Comparison of ENCODE assay signal across 11 mouse cellular contexts in the genomic region with DNA sequence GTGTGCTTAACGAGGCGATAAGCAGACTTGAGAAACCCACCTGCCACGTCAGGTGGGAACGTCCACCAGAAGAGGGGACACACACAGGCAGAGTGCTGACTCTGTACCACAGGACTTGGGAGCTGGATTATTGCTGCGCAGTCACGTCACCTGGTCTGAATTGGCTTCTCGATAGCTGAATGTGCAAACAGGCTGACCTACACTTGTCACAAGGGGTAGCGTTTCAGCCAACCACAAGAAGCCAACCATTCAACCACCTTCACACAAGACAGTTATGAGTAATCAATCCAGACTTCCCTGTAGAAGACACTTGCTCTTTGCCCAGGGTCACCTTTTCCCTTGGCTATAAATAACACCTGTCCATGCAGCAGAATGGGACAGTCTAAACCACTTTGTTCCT. TPM values are rescaled to one million over a fixed set of nuclear protein-coding genes. Genes with fewer than 3 reads are reported as not detected.
A peak's percentile ranks its signal among the peaks of the same experiment; 100 is the strongest.
DNase-seq lines count a peak whose midpoint lies in the region; ATAC-seq and TF ChIP-seq lines count a peak whose summit lies in the region.
"Had no signal": no experiment of that assay in that cellular context is flagged by ENCODE, and none has a peak within 500 bp of the region (broad histone marks: within the 10 kb centered on the region; RNA-seq: fewer than 3 reads in every experiment).

No protein-coding gene starts in this region.

- 68% methylated on average over 8 of the region's 8 CpGs for WGBS in limb, embryonic 14.5 days
- WGBS in limb, embryonic 10.5 days = 84% methylated on average over 8 of the region's 8 CpGs
- 65% methylated on average over 8 of the region's 8 CpGs for WGBS in heart, embryonic 12.5 days
- 70% methylated on average over 8 of the region's 8 CpGs for WGBS in intestine, postnatal 0 days
- WGBS in stomach, embryonic 16.5 days = 78% methylated on average over 8 of the region's 8 CpGs

- no peaks in the 10 kb centered on the region for H3K36me3 ChIP-seq in limb, embryonic 14.5 days (ENCODE audit: control insufficient read depth, insufficient read depth, low read length)
- H3K36me3 ChIP-seq in limb, embryonic 10.5 days = no peaks in the 10 kb centered on the region
- peaks cover 29% of the 10 kb centered on the region for H3K36me3 ChIP-seq in heart, embryonic 12.5 days
- no peaks in the 10 kb centered on the region for H3K36me3 ChIP-seq in intestine, postnatal 0 days (ENCODE audit: control insufficient read depth, insufficient read depth)
- H3K36me3 ChIP-seq in stomach, embryonic 16.5 days (ENCODE audit: control insufficient read depth, insufficient read depth, low read length) = no peaks in the 10 kb centered on the region
- H3K36me3 ChIP-seq: lung, embryonic 15.5 days had no signal

- no peak overlapping the region for H3K9ac ChIP-seq in limb, embryonic 14.5 days (ENCODE audit: low read depth, low read length, severe bottlenecking)
- H3K9ac ChIP-seq in heart, embryonic 12.5 days = no peak overlapping the region
- H3K9ac ChIP-seq in intestine, postnatal 0 days (ENCODE audit: low read depth, low read length) = no peak overlapping the region
- H3K9ac ChIP-seq in stomach, embryonic 16.5 days (ENCODE audit: low read length) = no peak overlapping the region
- H3K9ac ChIP-seq: lung, embryonic 15.5 days had no signal

- no peaks in the 10 kb centered on the region for H3K9me3 ChIP-seq in limb, embryonic 14.5 days (ENCODE audit: control insufficient read depth, low read length)
- H3K9me3 ChIP-seq in limb, embryonic 10.5 days (replicated peaks) = no peaks in the 10 kb centered on the region
- H3K9me3 ChIP-seq in heart, embryonic 12.5 days (replicated peaks) = no peaks in the 10 kb centered on the region
- no peaks in the 10 kb centered on the region for H3K9me3 ChIP-seq in intestine, postnatal 0 days (ENCODE audit: control insufficient read depth)
- H3K9me3 ChIP-seq in stomach, embryonic 16.5 days (replicated peaks; ENCODE audit: control insufficient read depth, low read length) = no peaks in the 10 kb centered on the region
- H3K9me3 ChIP-seq: lung, embryonic 15.5 days had no signal

- H3K27ac ChIP-seq in limb, embryonic 14.5 days (replicated peaks; ENCODE audit: low read depth, low read length) = no peak overlapping the region
- H3K27ac ChIP-seq in limb, embryonic 10.5 days = no peak overlapping the region
- H3K27ac ChIP-seq in heart, embryonic 12.5 days (ENCODE audit: poor library complexity, severe bottlenecking) = peak overlapping the region; percentile 85
- H3K27ac ChIP-seq in intestine, postnatal 0 days (ENCODE audit: low read depth, low read length) = no peak overlapping the region
- H3K27ac ChIP-seq in stomach, embryonic 16.5 days (ENCODE audit: low read length) = no peak overlapping the region
- H3K27ac ChIP-seq: lung, embryonic 15.5 days had no signal

- 0 out of 2 replicates have a peak, but pooled peaks have one; percentile 15 for ATAC-seq in limb, embryonic 14.5 days (ENCODE audit: low FRiP score, low read depth)
- ATAC-seq in heart, embryonic 12.5 days (ENCODE audit: insufficient number of reproducible peaks, low FRiP score) = 0 out of 2 replicates have a peak, but pooled peaks have one; percentile 42
- peak; percentile 97 for ATAC-seq in intestine, postnatal 0 days
- peak; percentile 47; the same call in 1 of the 2 replicates for ATAC-seq in stomach, embryonic 16.5 days (ENCODE audit: insufficient read depth, low FRiP score)

- H3K4me2 ChIP-seq in limb, embryonic 14.5 days (replicated peaks; ENCODE audit: low read depth, low read length, severe bottlenecking) = no peak overlapping the region
- H3K4me2 ChIP-seq in heart, embryonic 12.5 days = no peak overlapping the region
- no peak overlapping the region for H3K4me2 ChIP-seq in intestine, postnatal 0 days (replicated peaks; ENCODE audit: low read depth)
- no peak overlapping the region for H3K4me2 ChIP-seq in stomach, embryonic 16.5 days (ENCODE audit: low read depth, low read length)
- H3K4me2 ChIP-seq: lung, embryonic 15.5 days had no signal

- TF ChIP-seq POLR2A in limb, embryonic 14.5 days (IDR thresholded peaks at IDR 0.05; ENCODE audit: borderline replicate concordance, extremely low read depth, insufficient read depth, insufficient read length) = no peak

- DNase-seq in limb, embryonic 14.5 days (ENCODE audit: low spot score) = no peak
- no peak for DNase-seq in limb, embryonic 10.5 days (ENCODE audit: low spot score)
- DNase-seq in frontal cortex, postnatal 10 days (ENCODE audit: low spot score in 2 of 2) = no peak
- DNase-seq in adrenal gland, adult 8-10 months = no peak
- DNase-seq: adrenal gland, postnatal 14 days; embryo, embryonic 11 days had no signal

- H3K4me1 ChIP-seq in limb, embryonic 14.5 days (ENCODE audit: control insufficient read depth, insufficient read depth, low read length) = no peaks in the 10 kb centered on the region
- H3K4me1 ChIP-seq in limb, embryonic 10.5 days = 0 out of 2 replicates have a peak, but pooled peaks cover 3% of the 10 kb centered on the region
- peaks cover 26% of the 10 kb centered on the region for H3K4me1 ChIP-seq in heart, embryonic 12.5 days (replicated peaks)
- H3K4me1 ChIP-seq in intestine, postnatal 0 days (replicated peaks; ENCODE audit: control insufficient read depth, insufficient read depth, low read length) = no peaks in the 10 kb centered on the region
- H3K4me1 ChIP-seq in stomach, embryonic 16.5 days (ENCODE audit: control insufficient read depth, insufficient read depth, low read length) = no peaks in the 10 kb centered on the region
- H3K4me1 ChIP-seq: lung, embryonic 15.5 days had no signal

- H3K27me3 ChIP-seq in limb, embryonic 14.5 days (ENCODE audit: control insufficient read depth, insufficient read depth, low read length) = no peaks in the 10 kb centered on the region
- no peaks in the 10 kb centered on the region for H3K27me3 ChIP-seq in limb, embryonic 10.5 days (ENCODE audit: low read depth, poor library complexity, severe bottlenecking)
- H3K27me3 ChIP-seq in heart, embryonic 12.5 days (replicated peaks) = no peaks in the 10 kb centered on the region
- H3K27me3 ChIP-seq in intestine, postnatal 0 days (replicated peaks; ENCODE audit: control insufficient read depth, insufficient read depth, low read length) = no peaks in the 10 kb centered on the region
- H3K27me3 ChIP-seq in stomach, embryonic 16.5 days (ENCODE audit: control insufficient read depth, insufficient read depth, low read length) = no peaks in the 10 kb centered on the region
- H3K27me3 ChIP-seq: CH12.LX; lung, embryonic 15.5 days had no signal

- H3K4me3 ChIP-seq in limb, embryonic 14.5 days (replicated peaks; ENCODE audit: low read length) = no peak overlapping the region
- no peak overlapping the region for H3K4me3 ChIP-seq in limb, embryonic 10.5 days
- H3K4me3 ChIP-seq in heart, embryonic 12.5 days = no peak overlapping the region
- H3K4me3 ChIP-seq in intestine, postnatal 0 days (ENCODE audit: low read depth, low read length) = no peak overlapping the region
- H3K4me3 ChIP-seq in stomach, embryonic 16.5 days (replicated peaks; ENCODE audit: low read length) = no peak overlapping the region
- H3K4me3 ChIP-seq: lung, embryonic 15.5 days had no signal

- TF ChIP-seq CTCF in intestine, postnatal 0 days (IDR thresholded peaks at IDR 0.05; ENCODE audit: low read depth) = no peak

RNA-seq across cellular contexts. Expression of a gene that starts 56.6 kb away (rescaled TPM):
- polyA plus RNA-seq in limb, embryonic 14.5 days (2012; rRNA removed) = 8.9 TPM in 2 replicates
- polyA plus RNA-seq in limb, embryonic 14.5 days (2014; fragmentation: Nextera tagmentation; extraction: Ambion mirVana) = 14.5 and 15.3 TPM in 2 replicates
- 2.1 and 4.4 TPM in 2 replicates for polyA plus RNA-seq in limb, embryonic 10.5 days (2016; fragmentation: Nextera tagmentation; extraction: Ambion mirVana)
- 191 and 206 TPM in 2 replicates for polyA plus RNA-seq in heart, embryonic 12.5 days (2016; fragmentation: Nextera tagmentation; extraction: Ambion mirVana)
- 2.2 and 2.3 TPM in 2 replicates for polyA plus RNA-seq in intestine, postnatal 0 days (2015; fragmentation: Nextera tagmentation; extraction: Ambion mirVana)
- 12.1 and 12.9 TPM in 2 replicates for polyA plus RNA-seq in stomach, embryonic 16.5 days (2015; fragmentation: Nextera tagmentation; extraction: Ambion mirVana)
- total RNA-seq in adrenal gland, adult 8-10 months (2022) = 1 to 10 TPM; 5.0 to 9.8 (median 9.3) TPM
- total RNA-seq: CH12.LX had no signal

Comparison
In these comparisons a context has a peak if more than half of its experiments do, and no peak if none do; other contexts are left out.
1. ATAC-seq: peak in every context shown above with its lines; median percentile 97 in intestine, postnatal 0 days; 47 in stomach, embryonic 16.5 days; 42 in heart, embryonic 12.5 days; 15 in limb, embryonic 14.5 days.
2. RNA of a gene that starts 56.6 kb away (polyA plus RNA-seq): 191 to 206 TPM in heart, embryonic 12.5 days; 8.9 to 15.3 TPM in limb, embryonic 14.5 days, 12.1 to 12.9 TPM in stomach, embryonic 16.5 days, 2.1 to 4.4 TPM in limb, embryonic 10.5 days and 2.2 to 2.3 TPM in intestine, postnatal 0 days; every median in the first group is over 10 times any median in the second.